In the genomic region with DNA sequence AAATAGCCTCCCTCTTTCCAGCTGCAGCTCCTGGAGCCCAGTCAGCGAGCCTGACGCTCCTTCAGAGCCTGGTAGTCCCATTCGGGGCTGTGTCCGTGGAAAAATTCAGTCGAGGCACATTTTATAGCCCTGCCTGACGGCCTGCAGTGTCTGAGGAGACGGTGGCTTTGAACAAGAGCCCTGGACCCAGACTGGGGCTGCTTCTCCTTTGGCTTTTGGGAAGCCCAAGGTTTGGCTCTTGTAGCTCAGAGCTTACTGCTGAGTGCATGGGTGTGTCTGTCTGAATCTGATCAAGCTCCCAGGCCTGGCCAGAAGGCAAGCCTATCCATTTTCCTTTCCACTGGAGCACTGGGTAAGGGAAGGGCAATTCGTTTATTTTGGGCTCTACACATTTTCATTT, we compare ENCODE assay signal across 8 mouse cellular contexts. TPM values are rescaled to one million over a fixed set of nuclear protein-coding genes. Genes with fewer than 3 reads are reported as not detected.
DNase-seq lines count a peak whose midpoint lies in the region; ATAC-seq and TF ChIP-seq lines count a peak whose summit lies in the region.

No protein-coding gene starts in this region.

- no peak overlapping the region for H3K4me3 ChIP-seq in kidney, postnatal 0 days (replicated peaks; ENCODE audit: low read depth, low read length)
- H3K4me3 ChIP-seq in forebrain, embryonic 12.5 days (replicated peaks) = peak overlapping the region; percentile 92
- H3K4me3 ChIP-seq in intestine, embryonic 16.5 days (ENCODE audit: low read length) = peak overlapping the region; percentile 72
- H3K4me3 ChIP-seq in neural tube, embryonic 13.5 days = peak overlapping the region; percentile 88

- H3K36me3 ChIP-seq in kidney, postnatal 0 days (ENCODE audit: insufficient read depth, low read length) = no peaks in the 10 kb centered on the region
- H3K36me3 ChIP-seq in forebrain, embryonic 12.5 days (replicated peaks) = no peaks in the 10 kb centered on the region
- H3K36me3 ChIP-seq in intestine, embryonic 16.5 days (ENCODE audit: control insufficient read depth, insufficient read depth, low read length) = no peaks in the 10 kb centered on the region
- H3K36me3 ChIP-seq in neural tube, embryonic 13.5 days = no peaks in the 10 kb centered on the region

- 0 out of 2 replicates have a peak overlapping the region, but pooled peaks have one; percentile 69 for H3K9ac ChIP-seq in kidney, postnatal 0 days (ENCODE audit: low read depth, low read length)
- peak overlapping the region; percentile 98 for H3K9ac ChIP-seq in forebrain, embryonic 12.5 days
- H3K9ac ChIP-seq in intestine, embryonic 16.5 days (ENCODE audit: low read depth, low read length) = peak overlapping the region; percentile 98
- H3K9ac ChIP-seq in neural tube, embryonic 13.5 days = peak overlapping the region; percentile 99

- 48% methylated on average over 8 of the region's 8 CpGs for WGBS in kidney, postnatal 0 days
- 35% methylated on average over 8 of the region's 8 CpGs for WGBS in forebrain, embryonic 12.5 days
- WGBS in intestine, embryonic 16.5 days = 46% methylated on average over 8 of the region's 8 CpGs
- WGBS in neural tube, embryonic 13.5 days = 23% methylated on average over 8 of the region's 8 CpGs

- peaks cover 12% of the 10 kb centered on the region; the same call in 1 of the 2 replicates for H3K4me1 ChIP-seq in kidney, postnatal 0 days (replicated peaks; ENCODE audit: insufficient read depth, low read length)
- H3K4me1 ChIP-seq in forebrain, embryonic 12.5 days = peaks cover 57% of the 10 kb centered on the region
- H3K4me1 ChIP-seq in intestine, embryonic 16.5 days (ENCODE audit: control insufficient read depth, insufficient read depth, low read length) = peaks cover 37% of the 10 kb centered on the region
- peaks cover 61% of the 10 kb centered on the region for H3K4me1 ChIP-seq in neural tube, embryonic 13.5 days (replicated peaks)

- DNase-seq in kidney, postnatal 0 days (ENCODE audit: low spot score) = no peak
- no peak for DNase-seq in kidney, adult 11 months
- no peak for DNase-seq in embryo, embryonic 11 days
- DNase-seq in right cerebral cortex, adult 18-20 months = no peak
- DNase-seq in spleen, adult 12 weeks (ENCODE audit: low spot score) = no peak

- peak overlapping the region; percentile 77 for H3K4me2 ChIP-seq in kidney, postnatal 0 days (ENCODE audit: low read length)
- H3K4me2 ChIP-seq in forebrain, embryonic 12.5 days = peak overlapping the region; percentile 76
- H3K4me2 ChIP-seq in intestine, embryonic 16.5 days (ENCODE audit: low read depth, low read length) = peak overlapping the region; percentile 92
- peak overlapping the region; percentile 84 for H3K4me2 ChIP-seq in neural tube, embryonic 13.5 days

- H3K27ac ChIP-seq in kidney, postnatal 0 days = no peak overlapping the region
- peak overlapping the region; percentile 98 for H3K27ac ChIP-seq in forebrain, embryonic 12.5 days
- H3K27ac ChIP-seq in intestine, embryonic 16.5 days (ENCODE audit: low read length) = peak overlapping the region; percentile 92
- peak overlapping the region; percentile 98 for H3K27ac ChIP-seq in neural tube, embryonic 13.5 days (replicated peaks)

- no peaks in the 10 kb centered on the region for H3K9me3 ChIP-seq in kidney, postnatal 0 days (replicated peaks; ENCODE audit: low read length)
- H3K9me3 ChIP-seq in forebrain, embryonic 12.5 days = no peaks in the 10 kb centered on the region
- H3K9me3 ChIP-seq in intestine, embryonic 16.5 days (ENCODE audit: control insufficient read depth, low read length) = no peaks in the 10 kb centered on the region
- H3K9me3 ChIP-seq in neural tube, embryonic 13.5 days = no peaks in the 10 kb centered on the region

- ATAC-seq in kidney, postnatal 0 days (replicated peaks; ENCODE audit: low FRiP score, low read depth) = no peak
- ATAC-seq in forebrain, embryonic 12.5 days (ENCODE audit: low FRiP score) = no peak
- no peak for ATAC-seq in intestine, embryonic 16.5 days
- ATAC-seq in neural tube, embryonic 13.5 days (ENCODE audit: low read depth) = no peak

- H3K27me3 ChIP-seq in kidney, postnatal 0 days (ENCODE audit: insufficient read depth, low read length) = no peaks in the 10 kb centered on the region
- no peaks in the 10 kb centered on the region for H3K27me3 ChIP-seq in forebrain, embryonic 12.5 days
- H3K27me3 ChIP-seq in intestine, embryonic 16.5 days (replicated peaks; ENCODE audit: control insufficient read depth, insufficient read depth, low read length) = no peaks in the 10 kb centered on the region
- H3K27me3 ChIP-seq in neural tube, embryonic 13.5 days = no peaks in the 10 kb centered on the region

- no peak for TF ChIP-seq CTCF in kidney, postnatal 0 days (IDR thresholded peaks at IDR 0.05; ENCODE audit: low read depth)

RNA-seq across cellular contexts. Expression of a gene that starts 2.1 kb away (rescaled TPM):
- polyA plus RNA-seq in kidney, postnatal 0 days (2015; fragmentation: Nextera tagmentation; extraction: Ambion mirVana) = 3.0 and 3.2 TPM in 2 replicates
- 21.3 and 22.0 TPM in 2 replicates for polyA plus RNA-seq in forebrain, embryonic 12.5 days (2016; fragmentation: Nextera tagmentation; extraction: Ambion mirVana)
- polyA plus RNA-seq in intestine, embryonic 16.5 days (2015; fragmentation: Nextera tagmentation; extraction: Ambion mirVana) = 5.2 and 5.3 TPM in 2 replicates
- 13.9 and 14.0 TPM in 2 replicates for polyA plus RNA-seq in neural tube, embryonic 13.5 days (2015; fragmentation: Nextera tagmentation; extraction: Ambion mirVana)

RNA-seq across cellular contexts. Expression of a gene that starts 17.2 kb away (rescaled TPM):
- 16.7 and 17.5 TPM in 2 replicates for polyA plus RNA-seq in kidney, postnatal 0 days (2015; fragmentation: Nextera tagmentation; extraction: Ambion mirVana)
- polyA plus RNA-seq in forebrain, embryonic 12.5 days (2016; fragmentation: Nextera tagmentation; extraction: Ambion mirVana) = 52.8 and 53.1 TPM in 2 replicates
- 19.1 and 24.1 TPM in 2 replicates for polyA plus RNA-seq in intestine, embryonic 16.5 days (2015; fragmentation: Nextera tagmentation; extraction: Ambion mirVana)
- 30.0 and 33.6 TPM in 2 replicates for polyA plus RNA-seq in neural tube, embryonic 13.5 days (2015; fragmentation: Nextera tagmentation; extraction: Ambion mirVana)
